Mouse (Mus musculus): ENCODE measurements around the gene Gpd1.

DNA sequence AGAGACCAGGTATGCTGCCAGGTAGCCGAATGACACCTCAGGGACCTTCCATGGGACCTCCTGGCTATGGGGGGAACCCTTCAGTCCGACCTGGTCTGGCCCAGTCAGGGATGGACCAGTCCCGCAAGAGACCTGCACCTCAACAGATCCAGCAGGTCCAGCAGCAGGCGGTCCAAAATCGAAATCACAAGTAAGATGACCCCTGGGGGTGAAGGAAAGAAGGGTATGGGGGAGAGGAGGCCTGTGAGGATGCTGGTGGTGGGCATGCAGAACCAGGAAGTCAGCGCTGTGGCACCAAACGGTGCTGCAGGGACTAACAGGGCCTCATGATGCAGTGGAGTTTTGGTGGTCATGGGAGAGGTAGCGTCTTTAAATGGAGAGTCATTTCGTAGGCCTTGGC, 14.2 kb upstream of the Gpd1 start:
- no peak for TF ChIP-seq EP300 (IDR thresholded peaks at IDR 0.05; ENCODE audit: low read depth)
- no peak for TF ChIP-seq CTCF (IDR thresholded peaks at IDR 0.05; ENCODE audit: low read depth)
